Mouse (Mus musculus): ENCODE measurements at regions not wholly inside any gene's neighbourhood (a gene's known extent, or its start where the extent isn't known, plus 50 kb on each side); places are given as distances from the start of the nearest gene placed in this dataset.

DNA sequence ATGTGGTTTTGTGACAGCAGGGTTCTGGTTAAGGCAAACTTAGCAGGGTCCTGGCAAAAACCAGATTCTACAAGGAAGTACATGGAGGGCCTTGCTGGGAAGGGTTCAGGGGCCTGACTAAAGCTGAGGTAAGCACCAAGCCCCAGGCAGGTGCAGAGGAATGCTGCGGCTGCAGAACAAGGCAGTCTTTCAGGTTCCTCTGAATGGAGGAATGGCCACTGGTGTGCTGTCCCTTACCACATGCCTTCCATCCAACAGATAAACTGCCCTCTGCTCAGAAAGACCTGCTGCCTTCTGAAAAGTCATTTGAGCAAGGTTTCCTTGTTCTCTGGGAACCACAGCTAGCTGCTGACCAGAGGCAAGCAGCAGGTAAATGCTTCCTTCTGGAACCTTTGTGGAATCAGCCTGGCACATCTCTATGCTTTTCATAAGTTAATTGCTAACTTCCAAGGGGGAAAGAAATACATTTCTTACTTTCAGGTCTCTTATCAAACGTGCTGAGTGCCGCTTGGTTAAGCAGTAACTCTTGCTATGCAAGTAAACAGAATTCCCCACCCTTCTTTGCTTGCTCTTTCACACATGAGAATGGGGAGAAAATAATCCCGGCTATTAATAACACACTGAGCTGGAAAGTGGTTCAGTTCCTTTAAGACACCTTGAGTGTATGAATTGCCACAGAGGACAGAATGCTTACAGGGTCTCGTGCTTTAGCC, 105.5 kb downstream of the Fgf9 start:
- TF ChIP-seq CTCF (IDR thresholded peaks at IDR 0.05; ENCODE audit: borderline replicate concordance, insufficient read depth, low read depth, low read length) (no peak), POLR2A (IDR thresholded peaks at IDR 0.05; ENCODE audit: borderline replicate concordance, insufficient read depth, low read length) (no peak)
